Mouse (Mus musculus) liver, adult 10 weeks (tissue): ENCODE data around the gene 1700016H13Rik. TPM values are rescaled to one million over a fixed set of nuclear protein-coding genes. Genes with fewer than 3 reads are reported as not detected.

Source experiments
- polyA plus RNA-seq: library from polyadenylated mRNA; stranded (reverse); fragments of 350-450 nt; fragmentation: Illumina TruSeq; extraction: RNeasy Lipid Tissue Mini Kit (QIAGEN cat#74804); gene quantifications from one replicate; pipeline ENCODE4 v1.2.3, GENCODE M21; 2014; ENCODE audit warnings: low read depth, low replicate concordance

Gene 1700016H13Rik
- not detected for polyA plus RNA-seq

GRCm38 (mm10) chr5:103655346-103656118, at the start of gene 1700016H13Rik:
1700016H13Rik (minus strand) TSS chr5:103656010.

GRCm38 (mm10) chr5:103691624-103692530, 36.1 kb upstream of the 1700016H13Rik start, which contains the start of gene Aff1:
Aff1 (plus strand) TSS chr5:103692374.

GRCm38 (mm10) chr5:103629111-103629764, 26.6 kb downstream of the 1700016H13Rik start, which contains the start of gene Slc10a6:
Slc10a6 (minus strand) TSS chr5:103629403.

Other genes starting within 250 kb of the 1700016H13Rik start
- 0.29 TPM for gene Ptpn13, start 230.8 kb downstream of the 1700016H13Rik start, polyA plus RNA-seq
- gene Slc10a6, start 26.6 kb downstream of the 1700016H13Rik start, polyA plus RNA-seq, result not detected
- 9.7 TPM for gene Aff1, start 36.4 kb upstream of the 1700016H13Rik start, polyA plus RNA-seq